Mouse (Mus musculus): ENCODE measurements around the gene Chl1. TPM values are rescaled to one million over a fixed set of nuclear protein-coding genes. Genes with fewer than 3 reads are reported as not detected.

The Chl1 gene
- 0.33 and 0.37 TPM in 2 replicates for polyA plus RNA-seq (2015; fragmentation: Nextera tagmentation; extraction: Ambion mirVana)

- H3K4me2 ChIP-seq, result peak within 1 kb of the TSS; percentile 68
- H3K4me3 ChIP-seq, result peak within 1 kb of the TSS; percentile 45
- WGBS, result 3% methylated on average over 25 of the region's 25 CpGs
- no peak within 1 kb of the TSS for H3K27ac ChIP-seq (replicated peaks)
- H3K9me3 ChIP-seq, result no peaks in the 10 kb centered on the region
- peaks cover 19% of the 10 kb centered on the region for H3K4me1 ChIP-seq
- no peak within 1 kb of the TSS for H3K9ac ChIP-seq
- no peak for ATAC-seq (ENCODE audit: extremely low read depth, insufficient number of reproducible peaks, low FRiP score, low TSS enrichment)
- peaks cover 60% of the 10 kb centered on the region for H3K27me3 ChIP-seq (replicated peaks)
- H3K36me3 ChIP-seq, result no peaks in the 10 kb centered on the region
Observed at GRCm38 (mm10) chr6:103510392-103511289, at the start of gene Chl1. Gene Chl1 (plus strand): TSS chr6:103510586.

DNA sequence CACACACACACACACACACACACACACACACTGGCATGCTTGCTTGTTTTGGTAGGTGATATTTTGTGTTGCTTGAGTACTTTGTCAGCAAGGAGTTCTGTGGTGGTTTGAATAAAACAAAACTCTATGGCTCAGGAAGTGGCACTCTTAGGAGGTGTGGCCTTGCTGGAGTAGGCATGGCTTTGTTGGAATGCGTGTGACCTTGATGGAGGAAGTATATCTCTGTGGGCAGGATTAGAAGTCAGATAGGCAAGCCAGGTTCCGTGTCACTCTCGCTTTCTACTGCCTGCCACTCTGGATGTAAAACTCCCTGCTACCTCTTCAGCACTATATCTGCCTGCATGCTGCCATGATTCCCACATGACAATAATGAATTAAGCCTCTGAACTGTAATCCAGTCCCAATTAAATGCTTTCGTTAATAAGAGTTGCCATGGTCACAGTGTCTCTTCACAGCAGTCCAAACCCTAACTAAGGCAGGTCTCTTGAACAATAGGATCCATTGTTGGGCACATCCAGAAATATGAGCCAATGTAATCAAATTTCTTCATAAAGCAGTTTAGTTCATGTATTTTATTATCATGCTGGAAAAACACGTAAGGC lies 44.8 kb upstream of the Chl1 start:
- Histone ChIP-seq H3K4me1 (peaks cover 5% of the 10 kb centered on the region), H3K27me3 (replicated peaks) (peaks cover 9% of the 10 kb centered on the region), H3K27ac (replicated peaks) (no peak overlapping the region), H3K9ac (no peak overlapping the region), H3K4me2 (no peak overlapping the region), H3K9me3 (no peaks in the 10 kb centered on the region), H3K4me3 (no peak overlapping the region), H3K36me3 (no peaks in the 10 kb centered on the region)
- ATAC-seq (ENCODE audit: extremely low read depth, insufficient number of reproducible peaks, low FRiP score, low TSS enrichment), result no peak
- 45% methylated on average over 5 of the region's 5 CpGs for WGBS

DNA sequence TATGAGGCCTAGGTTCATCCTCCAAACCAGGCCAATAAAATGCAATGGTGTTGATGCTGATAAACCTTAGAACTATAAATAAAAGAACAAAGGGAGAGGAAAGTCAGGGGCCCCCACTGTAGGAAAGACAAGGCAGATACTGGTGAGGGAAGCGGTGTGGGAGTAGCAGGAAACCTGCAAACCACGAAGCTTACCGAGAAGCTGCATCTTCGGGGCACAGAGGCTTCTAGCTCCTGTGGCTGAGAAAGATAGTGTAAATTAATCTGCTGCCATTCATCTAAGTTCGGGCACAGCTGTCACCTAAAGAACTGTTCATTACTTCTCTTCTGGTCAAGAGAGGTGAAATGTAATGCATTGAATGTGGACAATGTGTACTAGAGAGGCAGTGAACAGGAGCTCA lies 37.1 kb upstream of the Chl1 start:
- no peaks in the 10 kb centered on the region for H3K9me3 ChIP-seq
- H3K27ac ChIP-seq (replicated peaks), result no peak overlapping the region
- ATAC-seq (ENCODE audit: extremely low read depth, insufficient number of reproducible peaks, low FRiP score, low TSS enrichment), result no peak
- H3K4me1 ChIP-seq, result no peaks in the 10 kb centered on the region
- H3K4me2 ChIP-seq, result no peak overlapping the region
- WGBS, result 50% methylated on average over 5 of the region's 5 CpGs
- H3K36me3 ChIP-seq, result no peaks in the 10 kb centered on the region
- H3K27me3 ChIP-seq (replicated peaks), result 0 out of 2 replicates have a peak, but pooled peaks cover 4% of the 10 kb centered on the region
- H3K9ac ChIP-seq, result no peak overlapping the region
- H3K4me3 ChIP-seq, result no peak overlapping the region

GRCm38 (mm10) chr6:103487199-103487598 lies 23.2 kb upstream of the Chl1 start:
- Histone ChIP-seq H3K4me2 (no peak overlapping the region), H3K27ac (replicated peaks) (no peak overlapping the region), H3K4me3 (no peak overlapping the region), H3K4me1 (no peaks in the 10 kb centered on the region), H3K27me3 (replicated peaks) (no peaks in the 10 kb centered on the region), H3K36me3 (no peaks in the 10 kb centered on the region), H3K9me3 (no peaks in the 10 kb centered on the region), H3K9ac (no peak overlapping the region)
- ATAC-seq (ENCODE audit: extremely low read depth, insufficient number of reproducible peaks, low FRiP score, low TSS enrichment), result no peak
- 69% methylated on average over 1 of the region's 1 CpGs for WGBS

DNA sequence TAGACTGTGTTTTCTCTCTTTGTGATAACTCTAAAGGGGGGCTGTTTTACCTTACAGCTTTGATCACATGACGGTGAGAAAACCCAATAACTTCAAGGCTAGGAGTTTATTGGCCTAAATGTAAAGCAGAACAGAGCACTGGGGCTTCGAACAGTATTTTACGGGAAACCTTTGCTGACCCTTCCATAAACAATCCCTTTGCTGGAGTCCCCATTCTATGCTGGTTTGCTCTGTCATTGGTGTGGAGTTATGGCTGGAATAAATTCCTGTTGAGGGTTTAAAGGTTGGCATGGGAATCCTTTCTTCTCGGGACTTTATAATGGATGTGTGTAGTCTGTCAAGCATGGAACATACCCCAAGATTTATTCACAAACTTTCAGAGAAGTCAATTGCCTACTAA lies 12.0 kb upstream of the Chl1 start:
- 70% methylated on average over 4 of the region's 4 CpGs for WGBS
- H3K9me3 ChIP-seq, result no peaks in the 10 kb centered on the region
- no peak for ATAC-seq (ENCODE audit: extremely low read depth, insufficient number of reproducible peaks, low FRiP score, low TSS enrichment)

GRCm38 (mm10) chr6:103504065-103504464 lies 6.3 kb upstream of the Chl1 start:
- no peaks in the 10 kb centered on the region for H3K36me3 ChIP-seq
- no peak overlapping the region for H3K9ac ChIP-seq
- no peak for ATAC-seq (ENCODE audit: extremely low read depth, insufficient number of reproducible peaks, low FRiP score, low TSS enrichment)
- H3K4me3 ChIP-seq, result no peak overlapping the region
- no peaks in the 10 kb centered on the region for H3K4me1 ChIP-seq
- no peak overlapping the region for H3K4me2 ChIP-seq
- peaks cover 11% of the 10 kb centered on the region for H3K27me3 ChIP-seq (replicated peaks)
- H3K27ac ChIP-seq (replicated peaks), result no peak overlapping the region
- WGBS, result 45% methylated on average over 3 of the region's 3 CpGs
- H3K9me3 ChIP-seq, result no peaks in the 10 kb centered on the region

More for the DNA sequence above, 12.0 kb upstream of the Chl1 start:
- no peaks in the 10 kb centered on the region for H3K27me3 ChIP-seq (replicated peaks)
- H3K36me3 ChIP-seq, result no peaks in the 10 kb centered on the region
- no peak overlapping the region for H3K9ac ChIP-seq
- no peaks in the 10 kb centered on the region for H3K4me1 ChIP-seq
- H3K4me3 ChIP-seq, result no peak overlapping the region
- H3K4me2 ChIP-seq, result no peak overlapping the region
- no peak overlapping the region for H3K27ac ChIP-seq (replicated peaks)

DNA sequence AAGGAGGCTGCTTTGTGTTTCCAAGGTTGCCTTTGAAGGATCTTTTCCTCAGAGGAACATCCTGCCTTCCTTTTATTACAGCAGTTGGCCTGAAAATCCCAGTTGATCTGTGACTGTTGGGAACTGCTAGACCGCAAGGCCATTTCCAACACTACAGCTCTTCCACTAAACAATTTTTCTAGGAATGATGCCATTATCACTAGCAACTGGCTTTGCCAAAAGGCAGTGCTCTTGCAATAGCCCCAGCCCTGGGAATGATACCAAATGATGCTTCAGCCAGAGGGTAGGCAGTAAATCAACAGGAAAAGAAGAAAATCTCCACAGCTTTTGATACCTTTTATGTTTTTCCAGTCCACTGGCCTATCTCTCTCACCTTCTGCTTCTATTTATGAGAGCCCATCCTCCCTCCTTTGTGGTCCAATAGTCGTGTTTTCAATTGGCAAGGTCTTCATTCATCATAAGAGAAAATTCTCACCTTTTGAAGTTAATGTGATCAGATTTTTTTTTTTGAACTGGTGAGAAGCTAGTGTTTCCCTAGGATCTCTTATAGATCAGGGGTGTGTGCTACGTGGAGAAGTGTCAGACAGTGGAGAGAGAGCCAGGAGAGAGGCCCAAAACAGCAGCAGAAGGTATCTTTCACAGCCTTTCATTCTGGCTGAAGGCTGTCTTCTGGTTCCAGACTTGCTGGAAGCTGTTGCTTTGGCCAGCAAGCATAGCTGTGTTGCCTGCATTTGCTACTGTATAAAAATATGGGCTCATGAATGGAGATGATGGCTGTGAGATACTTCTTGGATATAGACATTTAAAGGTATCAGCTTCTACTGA lies 2.4 kb upstream of the Chl1 start:
- Histone ChIP-seq H3K36me3 (no peaks in the 10 kb centered on the region), H3K4me3 (no peak overlapping the region), H3K9ac (no peak overlapping the region), H3K27ac (replicated peaks) (no peak overlapping the region), H3K4me2 (no peak overlapping the region), H3K9me3 (no peaks in the 10 kb centered on the region), H3K4me1 (peaks cover 19% of the 10 kb centered on the region), H3K27me3 (replicated peaks) (peaks cover 50% of the 10 kb centered on the region)
- ATAC-seq (ENCODE audit: extremely low read depth, insufficient number of reproducible peaks, low FRiP score, low TSS enrichment), result no peak
- 60% methylated on average over 3 of the region's 3 CpGs for WGBS

GRCm38 (mm10) chr6:103509596-103509995 lies 790 bp upstream of the Chl1 start:
- H3K4me2 ChIP-seq, result no peak overlapping the region
- no peak for ATAC-seq (ENCODE audit: extremely low read depth, insufficient number of reproducible peaks, low FRiP score, low TSS enrichment)
- no peak overlapping the region for H3K27ac ChIP-seq (replicated peaks)
- H3K27me3 ChIP-seq (replicated peaks), result peaks cover 60% of the 10 kb centered on the region
- H3K4me1 ChIP-seq, result peaks cover 19% of the 10 kb centered on the region
- no peaks in the 10 kb centered on the region for H3K9me3 ChIP-seq
- H3K9ac ChIP-seq, result no peak overlapping the region
- H3K36me3 ChIP-seq, result no peaks in the 10 kb centered on the region
- 68% methylated on average over 4 of the region's 4 CpGs for WGBS
- no peak overlapping the region for H3K4me3 ChIP-seq

GRCm38 (mm10) chr6:103511290-103511971 lies 1.0 kb downstream of the Chl1 start:
- Histone ChIP-seq H3K9me3 (no peaks in the 10 kb centered on the region), H3K4me1 (peaks cover 19% of the 10 kb centered on the region), H3K27ac (replicated peaks) (no peak overlapping the region), H3K36me3 (no peaks in the 10 kb centered on the region), H3K4me3 (peak overlapping the region; percentile 45), H3K27me3 (replicated peaks) (peaks cover 60% of the 10 kb centered on the region), H3K9ac (0 out of 2 replicates have a peak overlapping the region, but pooled peaks have one; percentile 14), H3K4me2 (peak overlapping the region; percentile 68)
- no peak for ATAC-seq (ENCODE audit: extremely low read depth, insufficient number of reproducible peaks, low FRiP score, low TSS enrichment)
- WGBS, result 8% methylated on average over 18 of the region's 18 CpGs

DNA sequence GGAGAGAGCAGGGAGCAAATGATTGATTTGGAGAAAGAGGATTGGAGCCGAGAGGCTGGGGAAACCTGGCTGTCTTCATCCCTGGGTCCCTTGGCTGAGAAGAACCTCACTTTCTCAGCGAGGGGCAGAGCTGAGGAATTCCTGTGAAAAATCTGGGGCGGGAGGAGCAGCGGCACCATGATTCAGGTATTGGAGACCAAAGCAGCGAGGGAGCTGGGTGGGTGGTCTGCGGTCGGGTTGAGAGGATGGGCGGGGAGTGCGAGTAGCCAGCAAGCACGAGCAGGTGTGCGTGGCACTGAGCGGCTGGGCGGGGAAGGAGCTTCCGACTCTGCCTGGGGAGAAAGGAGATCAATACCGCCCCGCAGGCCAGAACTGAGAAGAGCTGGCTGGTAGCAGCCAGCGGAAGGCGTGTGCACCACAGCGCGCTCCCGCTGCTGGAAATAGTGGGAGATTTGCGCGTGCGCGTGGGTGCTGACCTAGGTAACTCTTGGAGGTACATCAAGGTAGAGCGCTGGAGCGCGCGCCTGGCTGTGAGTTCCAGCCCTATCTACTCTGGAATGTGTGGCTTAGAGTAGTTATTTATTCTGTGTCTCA lies 1.7 kb downstream of the Chl1 start:
- H3K27me3 ChIP-seq (replicated peaks), result peaks cover 60% of the 10 kb centered on the region
- H3K4me2 ChIP-seq, result peak overlapping the region; percentile 68
- H3K9ac ChIP-seq, result 0 out of 2 replicates have a peak overlapping the region, but pooled peaks have one; percentile 14
- peaks cover 19% of the 10 kb centered on the region for H3K4me1 ChIP-seq
- H3K9me3 ChIP-seq, result no peaks in the 10 kb centered on the region
- no peak overlapping the region for H3K27ac ChIP-seq (replicated peaks)
- H3K36me3 ChIP-seq, result no peaks in the 10 kb centered on the region
- peak overlapping the region; percentile 45 for H3K4me3 ChIP-seq
- peak; percentile 42; the same call in 1 of the 2 replicates for ATAC-seq (ENCODE audit: extremely low read depth, insufficient number of reproducible peaks, low FRiP score, low TSS enrichment)
- under 1% methylated on average over 29 of the region's 29 CpGs for whole genome bisulfite sequencing
